Mouse (Mus musculus): ENCODE measurements at regions not wholly inside any gene's neighbourhood (a gene's known extent, or its start where the extent isn't known, plus 50 kb on each side); places are given as distances from the start of the nearest gene placed in this dataset.

GRCm38 (mm10) chr7:34562160-34562559 lies 94.4 kb downstream of the Kctd15 start:
- WGBS, result 90% methylated on average over 2 of the region's 2 CpGs
- H3K27ac ChIP-seq (ENCODE audit: low read depth, low read length), result no peak overlapping the region
- no peaks in the 10 kb centered on the region for H3K9me3 ChIP-seq (ENCODE audit: control insufficient read depth, low read length)
- H3K36me3 ChIP-seq (ENCODE audit: control insufficient read depth, insufficient read depth, low read length), result no peaks in the 10 kb centered on the region
- DNase-seq (ENCODE audit: low spot score) (no peak), ATAC-seq (replicated peaks; ENCODE audit: low FRiP score) (no peak)
- no peak overlapping the region for H3K4me3 ChIP-seq (ENCODE audit: low read depth, low read length)
- H3K4me1 ChIP-seq (replicated peaks; ENCODE audit: control insufficient read depth, insufficient read depth, low read length), result no peaks in the 10 kb centered on the region
- H3K4me2 ChIP-seq (ENCODE audit: low read depth, low read length, severe bottlenecking), result no peak overlapping the region
- no peaks in the 10 kb centered on the region for H3K27me3 ChIP-seq (ENCODE audit: control insufficient read depth, insufficient read depth, low read length)
- no peak overlapping the region for H3K9ac ChIP-seq (ENCODE audit: low read length)

- Histone ChIP-seq H3K9me3 (ENCODE audit: control insufficient read depth, low read length) (no peaks in the 10 kb centered on the region), H3K36me3 (ENCODE audit: control insufficient read depth, insufficient read depth, low read length) (no peaks in the 10 kb centered on the region), H3K4me2 (ENCODE audit: low read depth, low read length, severe bottlenecking) (no peak overlapping the region), H3K27me3 (ENCODE audit: control insufficient read depth, insufficient read depth, low read length) (no peaks in the 10 kb centered on the region), H3K4me1 (replicated peaks; ENCODE audit: control insufficient read depth, insufficient read depth, low read length) (no peaks in the 10 kb centered on the region), H3K27ac (ENCODE audit: low read depth, low read length) (no peak overlapping the region), H3K9ac (ENCODE audit: low read length) (no peak overlapping the region), H3K4me3 (ENCODE audit: low read depth, low read length) (no peak overlapping the region)
- ATAC-seq (replicated peaks; ENCODE audit: low FRiP score), result no peak
- no peak for DNase-seq (ENCODE audit: low spot score)
- WGBS, result 81% methylated on average over 8 of the region's 8 CpGs
Measured at GRCm38 (mm10) chr7:34558615-34559343, 97.8 kb downstream of the Kctd15 start.

- no peak for DNase-seq (ENCODE audit: low spot score)
- H3K9ac ChIP-seq (ENCODE audit: low read length), result no peak overlapping the region
- H3K36me3 ChIP-seq (ENCODE audit: control insufficient read depth, insufficient read depth, low read length), result no peaks in the 10 kb centered on the region
- no peak overlapping the region for H3K4me3 ChIP-seq (ENCODE audit: low read depth, low read length)
- H3K9me3 ChIP-seq (ENCODE audit: control insufficient read depth, low read length), result no peaks in the 10 kb centered on the region
- ATAC-seq (replicated peaks; ENCODE audit: low FRiP score), result no peak
- WGBS, result 75% methylated on average over 6 of the region's 6 CpGs
- no peaks in the 10 kb centered on the region for H3K27me3 ChIP-seq (ENCODE audit: control insufficient read depth, insufficient read depth, low read length)
- no peak overlapping the region for H3K4me2 ChIP-seq (ENCODE audit: low read depth, low read length, severe bottlenecking)
- H3K4me1 ChIP-seq (replicated peaks; ENCODE audit: control insufficient read depth, insufficient read depth, low read length), result no peaks in the 10 kb centered on the region
- H3K27ac ChIP-seq (ENCODE audit: low read depth, low read length), result no peak overlapping the region
Measured at GRCm38 (mm10) chr7:34555196-34555595, 101.3 kb downstream of the Kctd15 start.

GRCm38 (mm10) chr7:34546609-34547316 lies 109.8 kb downstream of the Kctd15 start:
- ATAC-seq (replicated peaks; ENCODE audit: low FRiP score) (no peak), DNase-seq (ENCODE audit: low spot score) (no peak)
- Histone ChIP-seq H3K27me3 (ENCODE audit: control insufficient read depth, insufficient read depth, low read length) (no peaks in the 10 kb centered on the region), H3K9me3 (ENCODE audit: control insufficient read depth, low read length) (no peaks in the 10 kb centered on the region; the same call in 1 of the 2 replicates), H3K27ac (ENCODE audit: low read depth, low read length) (no peak overlapping the region), H3K4me2 (ENCODE audit: low read depth, low read length, severe bottlenecking) (no peak overlapping the region), H3K4me3 (ENCODE audit: low read depth, low read length) (no peak overlapping the region), H3K4me1 (replicated peaks; ENCODE audit: control insufficient read depth, insufficient read depth, low read length) (no peaks in the 10 kb centered on the region), H3K9ac (ENCODE audit: low read length) (no peak overlapping the region), H3K36me3 (ENCODE audit: control insufficient read depth, insufficient read depth, low read length) (no peaks in the 10 kb centered on the region)
- 91% methylated on average over 19 of the region's 19 CpGs for WGBS

DNA sequence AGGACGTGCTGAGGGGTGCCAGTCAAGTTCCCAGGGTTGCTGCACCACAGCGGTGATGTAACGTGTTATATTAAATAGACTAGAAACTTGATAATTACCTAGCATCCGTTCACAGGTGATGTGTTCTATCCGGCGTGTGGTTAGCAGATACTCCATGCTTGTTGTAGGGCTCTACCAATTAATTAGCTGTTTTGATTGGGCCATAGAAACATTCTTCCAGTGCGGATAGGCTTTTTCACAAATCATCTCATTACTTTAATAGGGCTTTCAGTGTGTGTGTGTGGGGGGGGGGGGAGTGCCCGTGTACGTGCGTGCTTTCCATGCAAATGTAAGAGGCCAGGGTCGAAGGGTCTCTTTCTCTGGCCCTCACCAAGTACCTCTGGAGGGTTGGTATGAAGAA lies 110.6 kb downstream of the Kctd15 start:
- ATAC-seq (replicated peaks; ENCODE audit: low FRiP score) (no peak; the same call in 1 of the 2 replicates), DNase-seq (ENCODE audit: low spot score) (no peak)
- H3K9me3 ChIP-seq (ENCODE audit: control insufficient read depth, low read length), result no peaks in the 10 kb centered on the region; the same call in 1 of the 2 replicates
- no peak overlapping the region for H3K4me2 ChIP-seq (ENCODE audit: low read depth, low read length, severe bottlenecking)
- WGBS, result 69% methylated on average over 11 of the region's 11 CpGs
- H3K36me3 ChIP-seq (ENCODE audit: control insufficient read depth, insufficient read depth, low read length), result no peaks in the 10 kb centered on the region
- no peaks in the 10 kb centered on the region for H3K27me3 ChIP-seq (ENCODE audit: control insufficient read depth, insufficient read depth, low read length)
- H3K9ac ChIP-seq (ENCODE audit: low read length), result no peak overlapping the region
- no peaks in the 10 kb centered on the region for H3K4me1 ChIP-seq (replicated peaks; ENCODE audit: control insufficient read depth, insufficient read depth, low read length)
- H3K27ac ChIP-seq (ENCODE audit: low read depth, low read length), result no peak overlapping the region
- H3K4me3 ChIP-seq (ENCODE audit: low read depth, low read length), result no peak overlapping the region

DNA sequence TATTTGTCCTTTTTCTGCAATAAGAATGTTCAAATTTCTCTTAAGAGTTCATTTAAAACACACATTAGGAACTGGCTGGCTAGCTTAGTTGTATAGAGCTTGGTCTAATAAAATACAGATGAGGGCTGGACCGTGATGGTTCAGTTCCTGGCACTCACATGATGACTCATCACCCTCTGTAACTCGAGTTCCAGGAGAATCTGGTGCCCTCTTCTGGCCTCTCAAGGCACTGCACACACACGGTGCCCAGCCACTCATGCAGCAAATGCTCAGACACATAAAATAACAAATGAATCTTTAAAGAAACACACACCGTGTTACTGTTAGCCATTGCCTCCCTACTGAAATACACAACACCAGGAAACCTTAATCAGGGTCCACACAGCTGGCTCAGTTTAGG lies 114.6 kb downstream of the Kctd15 start:
- no peaks in the 10 kb centered on the region; the same call in 1 of the 2 replicates for H3K4me1 ChIP-seq (replicated peaks; ENCODE audit: control insufficient read depth, insufficient read depth, low read length)
- no peak for ATAC-seq (replicated peaks; ENCODE audit: low FRiP score)
- H3K36me3 ChIP-seq (ENCODE audit: control insufficient read depth, insufficient read depth, low read length), result no peaks in the 10 kb centered on the region
- peak; percentile 50 for DNase-seq (ENCODE audit: low spot score)
- H3K27me3 ChIP-seq (ENCODE audit: control insufficient read depth, insufficient read depth, low read length), result no peaks in the 10 kb centered on the region
- H3K27ac ChIP-seq (ENCODE audit: low read depth, low read length), result no peak overlapping the region
- H3K9me3 ChIP-seq (ENCODE audit: control insufficient read depth, low read length), result no peaks in the 10 kb centered on the region; the same call in 1 of the 2 replicates
- 76% methylated on average over 4 of the region's 4 CpGs for WGBS
- H3K9ac ChIP-seq (ENCODE audit: low read length), result no peak overlapping the region
- no peak overlapping the region for H3K4me3 ChIP-seq (ENCODE audit: low read depth, low read length)
- no peak overlapping the region for H3K4me2 ChIP-seq (ENCODE audit: low read depth, low read length, severe bottlenecking)

DNA sequence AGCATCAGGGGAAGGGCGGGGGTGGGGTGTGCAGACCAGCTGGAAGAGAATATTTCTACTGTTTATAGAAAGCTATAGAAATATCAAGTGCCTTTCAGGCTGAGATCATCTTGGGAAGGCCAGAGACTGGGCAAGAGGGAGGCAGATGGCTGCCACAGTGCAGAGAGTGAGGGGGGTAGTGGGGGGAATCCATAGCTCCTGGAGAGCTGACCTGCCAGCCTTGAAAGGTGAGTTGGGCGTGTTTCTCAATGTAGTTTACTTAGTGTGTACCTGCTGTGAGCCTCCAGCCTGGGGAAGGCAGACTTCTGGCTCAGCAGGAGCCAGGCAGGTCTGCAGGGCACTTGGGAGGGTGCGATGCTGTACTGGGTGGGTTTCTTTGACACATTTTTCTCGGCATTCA lies 115.5 kb downstream of the Kctd15 start:
- ATAC-seq (replicated peaks; ENCODE audit: low FRiP score), result no peak
- H3K27me3 ChIP-seq (ENCODE audit: control insufficient read depth, insufficient read depth, low read length), result no peaks in the 10 kb centered on the region
- no peak overlapping the region for H3K4me2 ChIP-seq (ENCODE audit: low read depth, low read length, severe bottlenecking)
- H3K27ac ChIP-seq (ENCODE audit: low read depth, low read length), result no peak overlapping the region
- H3K9me3 ChIP-seq (ENCODE audit: control insufficient read depth, low read length), result no peaks in the 10 kb centered on the region; the same call in 1 of the 2 replicates
- DNase-seq (ENCODE audit: low spot score), result no peak
- 78% methylated on average over 4 of the region's 4 CpGs for WGBS
- H3K4me3 ChIP-seq (ENCODE audit: low read depth, low read length), result no peak overlapping the region
- H3K4me1 ChIP-seq (replicated peaks; ENCODE audit: control insufficient read depth, insufficient read depth, low read length), result no peaks in the 10 kb centered on the region; the same call in 1 of the 2 replicates
- no peaks in the 10 kb centered on the region for H3K36me3 ChIP-seq (ENCODE audit: control insufficient read depth, insufficient read depth, low read length)
- no peak overlapping the region for H3K9ac ChIP-seq (ENCODE audit: low read length)

DNA sequence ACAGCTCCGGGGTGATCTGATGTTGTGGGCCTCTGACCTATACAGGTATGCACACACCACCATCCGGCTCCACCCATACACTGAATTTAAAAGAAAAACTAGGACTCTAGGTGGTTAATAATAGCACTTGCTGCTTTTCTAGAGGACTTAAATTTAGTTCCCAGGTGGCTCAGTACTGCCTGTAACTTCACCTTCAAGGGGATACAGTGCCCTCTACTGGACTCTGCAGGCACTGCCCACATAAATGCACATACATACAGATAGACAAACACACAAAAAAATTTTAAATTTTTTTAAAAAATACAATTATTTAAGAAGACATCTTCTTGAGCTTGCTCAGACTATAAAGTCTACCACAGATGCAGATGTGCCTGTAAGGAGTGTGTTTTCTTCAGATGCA lies 116.7 kb downstream of the Kctd15 start:
- Histone ChIP-seq H3K9ac (ENCODE audit: low read length) (no peak overlapping the region), H3K4me1 (replicated peaks; ENCODE audit: control insufficient read depth, insufficient read depth, low read length) (no peaks in the 10 kb centered on the region; the same call in 1 of the 2 replicates), H3K4me3 (ENCODE audit: low read depth, low read length) (no peak overlapping the region), H3K27ac (ENCODE audit: low read depth, low read length) (no peak overlapping the region), H3K9me3 (ENCODE audit: control insufficient read depth, low read length) (no peaks in the 10 kb centered on the region; the same call in 1 of the 2 replicates), H3K4me2 (ENCODE audit: low read depth, low read length, severe bottlenecking) (no peak overlapping the region), H3K27me3 (ENCODE audit: control insufficient read depth, insufficient read depth, low read length) (no peaks in the 10 kb centered on the region), H3K36me3 (ENCODE audit: control insufficient read depth, insufficient read depth, low read length) (no peaks in the 10 kb centered on the region)
- DNase-seq (ENCODE audit: low spot score) (no peak), ATAC-seq (replicated peaks; ENCODE audit: low FRiP score) (no peak)
- WGBS, result 99% methylated on average over 2 of the region's 2 CpGs

Data from forebrain, embryonic 11.5 days (tissue).